Mouse (Mus musculus): Measurements from ENCODE around the gene Mitf.

DNA sequence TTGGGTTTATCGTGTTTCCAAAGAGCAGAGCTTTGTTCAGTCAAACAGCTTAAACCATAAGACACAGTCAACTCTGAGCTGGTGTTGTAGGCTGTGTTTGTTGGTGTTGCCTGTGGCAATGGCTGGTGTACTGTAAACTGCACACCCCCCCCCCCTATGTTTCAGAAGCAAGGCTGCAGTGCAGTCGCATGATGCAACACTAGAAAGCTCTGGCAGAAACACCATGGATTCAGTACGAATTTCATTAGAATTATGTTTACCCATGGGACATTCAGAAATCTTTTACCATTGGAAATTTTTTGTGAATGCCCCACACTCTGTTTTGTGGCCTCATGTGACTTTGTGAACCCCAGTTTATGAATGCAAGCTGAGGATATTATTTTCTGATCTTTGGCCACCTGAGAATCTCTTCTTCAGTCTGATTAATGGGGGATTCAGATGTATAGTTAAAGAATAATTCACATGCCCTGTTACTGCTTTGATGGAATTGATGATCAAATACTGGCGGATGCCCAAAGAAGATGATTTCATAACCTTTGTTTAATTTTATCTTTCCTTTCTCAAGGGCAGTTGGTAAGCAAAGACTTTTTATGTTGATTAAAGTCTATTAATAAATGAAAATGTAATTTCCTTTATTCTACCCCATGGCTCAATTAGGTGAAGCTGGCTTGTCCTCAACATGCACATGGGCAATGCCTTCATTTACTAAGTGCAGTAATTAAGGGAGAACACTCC, 64.6 kb downstream of the Mitf start:
- TF ChIP-seq CTCF (IDR thresholded peaks at IDR 0.05; ENCODE audit: low read depth) (no peak), EP300 (IDR thresholded peaks at IDR 0.05; ENCODE audit: low read depth) (no peak)
